Mouse (Mus musculus): ENCODE data around the gene Slc39a13. TPM values are rescaled to one million over a fixed set of nuclear protein-coding genes. Genes with fewer than 3 reads are reported as not detected.

The Slc39a13 gene
- 41.2 and 48.5 TPM in 2 replicates for polyA plus RNA-seq (2015; fragmentation: Nextera tagmentation; extraction: Ambion mirVana)

DNA sequence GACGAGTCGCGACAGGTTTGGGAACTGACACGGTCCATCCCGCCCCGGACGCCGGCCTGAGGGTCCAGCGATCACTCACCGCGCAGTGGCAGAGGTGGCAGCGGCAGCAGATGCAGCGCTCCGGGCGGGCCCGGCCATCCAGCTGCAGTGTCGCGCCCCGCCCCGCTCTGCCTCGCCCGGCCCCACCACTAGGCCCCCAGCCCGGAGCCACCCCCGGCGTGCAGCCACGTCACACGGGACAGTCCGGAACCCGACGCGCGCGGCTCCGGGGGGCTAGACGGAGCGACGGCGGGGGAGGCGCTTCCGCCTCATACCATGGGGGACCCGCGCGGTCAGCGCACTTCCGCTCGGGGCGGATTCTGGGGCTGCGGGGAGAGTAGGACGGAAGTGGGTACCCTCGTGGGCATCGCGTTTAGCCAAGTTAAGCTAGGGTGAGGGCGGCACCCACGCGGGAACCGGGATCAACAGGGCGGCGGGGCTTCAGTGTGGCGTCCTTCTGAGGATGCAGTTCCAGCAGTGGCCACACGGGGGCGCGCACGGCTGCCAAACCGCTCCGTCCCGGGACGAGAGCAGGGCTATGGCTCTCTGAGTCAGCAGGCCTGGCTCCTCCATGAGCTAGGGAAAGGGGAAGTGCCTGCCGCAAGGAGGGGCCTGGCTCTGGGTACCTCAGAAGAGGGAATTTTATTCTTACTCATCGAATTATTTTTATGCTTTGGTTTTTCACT, at the start of gene Slc39a13:
Gene Slc39a13, minus strand, starts transcription at position 342 of the 725 bp plus-strand sequence.
- Histone ChIP-seq H3K9ac (peak within 1 kb of the TSS; percentile 70), H3K4me1 (peaks cover 24% of the 10 kb centered on the region), H3K27ac (peak within 1 kb of the TSS; percentile 93), H3K9me3 (replicated peaks) (no peaks in the 10 kb centered on the region), H3K4me2 (peak within 1 kb of the TSS; percentile 72), H3K4me3 (replicated peaks) (peak within 1 kb of the TSS; percentile 72), H3K36me3 (peaks cover 15% of the 10 kb centered on the region), H3K27me3 (no peaks in the 10 kb centered on the region)
- WGBS: under 1% methylated on average over 69 of the region's 69 CpGs
- ATAC-seq (replicated peaks; ENCODE audit: low FRiP score): peak; percentile 97

GRCm38 (mm10) chr2:91119551-91119950, 49.3 kb upstream of the Slc39a13 start:
- H3K4me1 ChIP-seq: peaks cover 8% of the 10 kb centered on the region
- no peak overlapping the region for H3K27ac ChIP-seq
- 85% methylated on average over 6 of the region's 6 CpGs for WGBS
- H3K9ac ChIP-seq: no peak overlapping the region
- ATAC-seq (replicated peaks; ENCODE audit: low FRiP score): no peak
- 0 out of 2 replicates have a peak, but pooled peaks cover 13% of the 10 kb centered on the region for H3K27me3 ChIP-seq
- H3K4me3 ChIP-seq (replicated peaks): no peak overlapping the region
- no peaks in the 10 kb centered on the region for H3K36me3 ChIP-seq
- H3K9me3 ChIP-seq (replicated peaks): no peaks in the 10 kb centered on the region
- no peak overlapping the region for H3K4me2 ChIP-seq

DNA sequence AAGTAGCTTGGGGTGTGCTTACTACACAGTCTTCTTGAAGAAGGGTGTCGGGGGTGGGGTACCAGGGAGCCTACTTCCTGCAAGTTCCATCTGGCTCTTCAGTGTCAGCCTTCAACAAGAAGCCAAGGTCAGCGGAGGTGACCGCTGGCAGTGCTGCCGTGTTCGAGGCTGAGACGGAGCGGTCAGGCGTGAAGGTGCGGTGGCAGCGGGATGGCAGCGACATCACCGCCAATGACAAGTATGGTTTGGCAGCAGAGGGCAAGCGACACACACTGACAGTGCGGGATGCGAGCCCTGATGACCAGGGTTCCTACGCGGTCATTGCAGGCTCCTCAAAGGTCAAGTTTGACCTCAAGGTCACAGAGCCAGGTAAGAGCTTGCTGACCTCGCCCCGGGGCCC, 48.8 kb upstream of the Slc39a13 start:
- no peak for ATAC-seq (replicated peaks; ENCODE audit: low FRiP score)
- Histone ChIP-seq H3K36me3 (no peaks in the 10 kb centered on the region), H3K27me3 (0 out of 2 replicates have a peak, but pooled peaks cover 13% of the 10 kb centered on the region), H3K27ac (no peak overlapping the region), H3K4me1 (peaks cover 8% of the 10 kb centered on the region), H3K4me3 (replicated peaks) (no peak overlapping the region), H3K4me2 (no peak overlapping the region), H3K9me3 (replicated peaks) (no peaks in the 10 kb centered on the region), H3K9ac (no peak overlapping the region)
- WGBS: 81% methylated on average over 19 of the region's 19 CpGs

GRCm38 (mm10) chr2:91118647-91119046, 48.4 kb upstream of the Slc39a13 start:
- Histone ChIP-seq H3K27me3 (0 out of 2 replicates have a peak, but pooled peaks cover 13% of the 10 kb centered on the region), H3K4me3 (replicated peaks) (no peak overlapping the region), H3K36me3 (no peaks in the 10 kb centered on the region), H3K4me2 (no peak overlapping the region), H3K9ac (no peak overlapping the region), H3K4me1 (peaks cover 8% of the 10 kb centered on the region), H3K27ac (no peak overlapping the region), H3K9me3 (replicated peaks) (no peaks in the 10 kb centered on the region)
- 16% methylated on average over 1 of the region's 1 CpGs for WGBS
- no peak for ATAC-seq (replicated peaks; ENCODE audit: low FRiP score)

GRCm38 (mm10) chr2:91117585-91118275, 47.5 kb upstream of the Slc39a13 start, which contains the start of gene Mybpc3:
Gene Mybpc3, plus strand, starts transcription at chr2:91118144.
- H3K9me3 ChIP-seq (replicated peaks): no peaks in the 10 kb centered on the region
- ATAC-seq (replicated peaks; ENCODE audit: low FRiP score): no peak
- no peak within 1 kb of the TSS for H3K4me3 ChIP-seq (replicated peaks)
- 0 out of 2 replicates have a peak, but pooled peaks cover 13% of the 10 kb centered on the region for H3K27me3 ChIP-seq
- peaks cover 8% of the 10 kb centered on the region for H3K4me1 ChIP-seq
- no peak within 1 kb of the TSS for H3K27ac ChIP-seq
- WGBS: 86% methylated on average over 11 of the region's 11 CpGs
- no peaks in the 10 kb centered on the region for H3K36me3 ChIP-seq
- H3K9ac ChIP-seq: no peak within 1 kb of the TSS
- H3K4me2 ChIP-seq: no peak within 1 kb of the TSS

DNA sequence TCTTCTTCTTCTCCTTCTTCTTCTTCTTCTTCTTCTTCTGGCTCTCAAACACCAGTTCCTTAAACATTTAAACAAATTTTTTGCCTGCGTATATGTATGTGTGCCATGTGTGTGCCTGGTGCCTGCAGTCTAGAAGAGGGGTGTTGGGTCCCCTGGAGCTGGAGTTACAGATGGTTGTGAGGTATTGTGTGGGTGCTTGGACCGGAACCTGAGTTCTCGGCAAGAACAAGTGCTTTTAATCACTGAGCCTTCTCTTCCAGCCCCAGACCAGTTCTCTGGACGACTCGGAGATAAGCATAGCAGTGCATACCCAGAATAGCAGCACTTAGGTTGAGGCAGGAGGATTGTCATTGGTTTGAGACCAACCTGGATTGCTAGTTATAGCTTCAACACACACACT, 46.6 kb upstream of the Slc39a13 start:
- Histone ChIP-seq H3K9ac (no peak overlapping the region), H3K9me3 (replicated peaks) (no peaks in the 10 kb centered on the region), H3K27me3 (0 out of 2 replicates have a peak, but pooled peaks cover 13% of the 10 kb centered on the region), H3K4me1 (peaks cover 8% of the 10 kb centered on the region), H3K36me3 (no peaks in the 10 kb centered on the region), H3K4me2 (no peak overlapping the region), H3K4me3 (replicated peaks) (no peak overlapping the region), H3K27ac (no peak overlapping the region)
- WGBS: 74% methylated on average over 5 of the region's 5 CpGs
- ATAC-seq (replicated peaks; ENCODE audit: low FRiP score): no peak

- H3K9ac ChIP-seq: peak overlapping the region; percentile 67
- peak overlapping the region; percentile 95 for H3K4me2 ChIP-seq
- 0 out of 2 replicates have a peak overlapping the region, but pooled peaks have one; percentile 13 for H3K27ac ChIP-seq
- H3K36me3 ChIP-seq: no peaks in the 10 kb centered on the region
- 0 out of 2 replicates have a peak, but pooled peaks cover 13% of the 10 kb centered on the region for H3K27me3 ChIP-seq
- ATAC-seq (replicated peaks; ENCODE audit: low FRiP score): no peak
- H3K9me3 ChIP-seq (replicated peaks): no peaks in the 10 kb centered on the region
- 39% methylated on average over 12 of the region's 12 CpGs for WGBS
- peaks cover 8% of the 10 kb centered on the region for H3K4me1 ChIP-seq
- peak overlapping the region; percentile 52 for H3K4me3 ChIP-seq (replicated peaks)
These were observed 45.4 kb upstream of the Slc39a13 start for GRCm38 (mm10) chr2:91115578-91115970.

DNA sequence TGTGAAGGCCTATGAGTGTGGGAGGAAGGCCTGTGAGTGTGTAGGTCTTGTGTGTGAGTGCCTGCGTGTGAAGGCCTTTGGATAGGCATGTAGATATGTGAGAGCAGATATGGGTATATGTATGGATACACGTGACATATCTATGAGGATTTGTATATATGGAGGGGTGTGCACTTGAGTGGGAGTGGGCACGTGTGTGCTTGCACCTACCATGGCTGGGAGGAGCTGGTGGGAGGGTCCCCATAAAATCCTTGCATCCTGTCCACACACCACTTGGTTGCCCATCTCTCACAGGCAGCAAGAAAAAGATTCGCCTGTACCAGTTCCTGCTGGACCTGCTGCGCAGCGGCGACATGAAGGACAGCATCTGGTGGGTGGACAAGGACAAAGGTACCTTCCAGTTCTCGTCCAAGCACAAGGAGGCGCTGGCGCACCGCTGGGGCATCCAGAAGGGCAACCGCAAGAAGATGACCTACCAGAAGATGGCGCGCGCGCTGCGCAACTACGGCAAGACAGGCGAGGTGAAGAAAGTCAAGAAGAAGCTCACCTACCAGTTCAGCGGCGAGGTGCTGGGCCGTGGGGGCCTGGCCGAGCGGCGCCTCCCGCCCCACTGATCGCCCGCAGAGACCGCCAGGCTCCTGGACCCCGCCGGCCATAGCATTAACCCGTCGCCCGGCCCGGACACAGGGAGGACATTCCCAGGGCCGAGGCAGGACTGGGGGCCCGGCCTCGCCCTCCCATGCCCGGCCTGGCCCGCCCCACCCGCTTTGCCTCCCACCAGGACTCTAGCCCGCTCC, 44.8 kb upstream of the Slc39a13 start:
- peak; percentile 79 for ATAC-seq (replicated peaks; ENCODE audit: low FRiP score)
- H3K4me1 ChIP-seq: peaks cover 8% of the 10 kb centered on the region
- 0 out of 2 replicates have a peak, but pooled peaks cover 13% of the 10 kb centered on the region for H3K27me3 ChIP-seq
- H3K27ac ChIP-seq: 0 out of 2 replicates have a peak overlapping the region, but pooled peaks have one; percentile 13
- H3K9ac ChIP-seq: peak overlapping the region; percentile 67
- WGBS: 7% methylated on average over 42 of the region's 42 CpGs
- H3K4me3 ChIP-seq (replicated peaks): peak overlapping the region; percentile 52
- no peaks in the 10 kb centered on the region for H3K36me3 ChIP-seq
- H3K9me3 ChIP-seq (replicated peaks): no peaks in the 10 kb centered on the region
- H3K4me2 ChIP-seq: peak overlapping the region; percentile 95

DNA sequence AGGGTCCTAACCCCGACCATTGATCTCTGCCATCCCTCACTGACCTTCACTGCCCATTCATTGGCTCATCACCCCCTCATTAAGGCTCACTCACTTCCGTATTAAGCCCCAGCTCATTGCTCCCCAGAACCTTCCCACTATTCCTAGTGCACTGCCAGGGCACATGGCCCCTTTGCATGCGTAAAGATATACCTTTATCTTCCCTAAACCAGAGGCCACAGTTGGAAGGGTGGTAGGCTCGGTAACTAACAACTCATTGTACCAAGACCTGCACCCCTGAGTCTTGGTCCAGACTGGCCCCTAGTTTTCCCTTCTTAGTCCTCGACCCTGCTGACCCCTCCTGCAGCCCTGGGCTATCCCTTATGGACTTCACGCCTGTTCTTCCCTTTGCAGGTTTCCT, 43.6 kb upstream of the Slc39a13 start:
- H3K4me1 ChIP-seq: peaks cover 8% of the 10 kb centered on the region
- H3K4me2 ChIP-seq: no peak overlapping the region
- H3K27me3 ChIP-seq: 0 out of 2 replicates have a peak, but pooled peaks cover 13% of the 10 kb centered on the region
- 75% methylated on average over 6 of the region's 6 CpGs for WGBS
- no peaks in the 10 kb centered on the region for H3K9me3 ChIP-seq (replicated peaks)
- H3K9ac ChIP-seq: no peak overlapping the region
- H3K36me3 ChIP-seq: no peaks in the 10 kb centered on the region
- ATAC-seq (replicated peaks; ENCODE audit: low FRiP score): no peak
- no peak overlapping the region for H3K27ac ChIP-seq
- no peak overlapping the region for H3K4me3 ChIP-seq (replicated peaks)

GRCm38 (mm10) chr2:91113334-91113733, 43.1 kb upstream of the Slc39a13 start:
- Histone ChIP-seq H3K27me3 (0 out of 2 replicates have a peak, but pooled peaks cover 13% of the 10 kb centered on the region), H3K9me3 (replicated peaks) (no peaks in the 10 kb centered on the region), H3K4me3 (replicated peaks) (no peak overlapping the region), H3K4me1 (peaks cover 8% of the 10 kb centered on the region), H3K9ac (no peak overlapping the region), H3K27ac (no peak overlapping the region), H3K36me3 (no peaks in the 10 kb centered on the region), H3K4me2 (no peak overlapping the region)
- no peak for ATAC-seq (replicated peaks; ENCODE audit: low FRiP score)
- WGBS: 77% methylated on average over 10 of the region's 10 CpGs

DNA sequence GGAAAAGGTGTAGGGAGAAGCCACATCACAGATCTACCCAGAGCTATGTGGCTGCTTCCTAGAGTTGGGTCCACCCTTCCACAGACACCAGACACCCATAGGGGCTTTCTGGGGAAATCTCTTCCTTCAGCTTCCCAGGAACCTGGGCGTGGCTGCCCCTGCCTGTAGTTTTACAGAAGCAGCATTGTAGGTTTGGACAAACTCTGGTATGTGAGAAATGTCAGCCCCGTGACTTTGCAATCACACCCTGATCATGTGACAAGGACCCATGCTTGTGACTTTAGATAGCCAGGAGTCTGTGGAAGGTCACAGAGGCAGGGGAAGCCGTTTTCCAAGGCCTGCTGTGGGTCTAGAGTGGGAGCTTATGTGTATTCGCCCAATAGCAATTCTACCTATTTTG, 42.3 kb upstream of the Slc39a13 start:
- Histone ChIP-seq H3K27ac (no peak overlapping the region), H3K27me3 (0 out of 2 replicates have a peak, but pooled peaks cover 13% of the 10 kb centered on the region), H3K9ac (no peak overlapping the region), H3K9me3 (replicated peaks) (no peaks in the 10 kb centered on the region), H3K36me3 (no peaks in the 10 kb centered on the region), H3K4me2 (no peak overlapping the region), H3K4me3 (replicated peaks) (no peak overlapping the region), H3K4me1 (peaks cover 8% of the 10 kb centered on the region)
- ATAC-seq (replicated peaks; ENCODE audit: low FRiP score): no peak
- 51% methylated on average over 4 of the region's 4 CpGs for WGBS
